Mouse (Mus musculus) frontal cortex, postnatal 10 days (tissue): ENCODE results near the gene Tfe3.
A peak's percentile ranks its signal among the peaks of the same experiment; 100 is the strongest.
"Not testable (repeated sequence)": the region's sequence is repeated elsewhere in the genome, so short reads cannot be mapped to it uniquely, and the experiment has no call there.

Source experiments
- DNase-seq, 2 experiments: peaks; one replicate each; pipeline ENCODE4 v3.0.0; 2022; ENCODE audit warnings: low spot score in 2 of 2, mixed read lengths in 1 of 2

Gene Tfe3

DNA sequence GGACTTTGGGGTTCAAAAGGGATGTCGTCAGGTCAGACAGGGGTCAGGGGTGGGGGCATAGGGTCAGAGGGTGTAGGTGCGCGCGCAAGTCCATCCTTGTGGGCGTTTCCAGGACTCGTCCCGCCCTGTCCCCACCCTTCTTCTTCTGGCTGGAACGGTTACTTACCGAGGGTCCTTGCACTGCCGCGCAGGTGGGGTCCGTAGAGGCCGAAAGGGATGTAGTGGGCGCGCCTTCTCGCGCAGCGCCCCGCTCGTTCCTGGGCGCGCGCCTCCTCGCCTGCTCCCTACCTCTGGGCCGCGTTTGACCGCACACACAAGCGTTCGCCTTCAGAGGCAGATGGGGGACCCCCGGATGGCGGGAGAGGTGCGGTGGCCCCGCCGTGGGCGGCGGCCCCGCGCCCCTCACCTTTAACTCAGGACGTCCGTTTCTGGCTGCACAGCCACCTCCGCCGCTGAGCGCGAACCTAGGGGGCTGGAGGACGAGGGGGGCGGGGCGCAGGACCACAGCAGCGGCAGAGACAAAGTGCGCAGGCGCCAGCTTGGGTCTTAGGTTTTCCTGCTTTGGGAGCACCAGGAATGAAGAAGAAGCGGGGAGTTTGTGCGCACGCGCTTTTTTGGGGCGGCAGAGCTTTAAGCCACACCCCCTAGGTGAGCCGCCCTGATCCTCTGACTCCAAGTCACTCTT, 11.8 kb upstream of the Tfe3 start, which contains the start of gene Ccdc120:
Ccdc120 (minus strand) TSS at position 474 of the 685 bp plus-strand sequence.
- DNase-seq = peak in 1 of 2 experiments; percentile 71

DNA sequence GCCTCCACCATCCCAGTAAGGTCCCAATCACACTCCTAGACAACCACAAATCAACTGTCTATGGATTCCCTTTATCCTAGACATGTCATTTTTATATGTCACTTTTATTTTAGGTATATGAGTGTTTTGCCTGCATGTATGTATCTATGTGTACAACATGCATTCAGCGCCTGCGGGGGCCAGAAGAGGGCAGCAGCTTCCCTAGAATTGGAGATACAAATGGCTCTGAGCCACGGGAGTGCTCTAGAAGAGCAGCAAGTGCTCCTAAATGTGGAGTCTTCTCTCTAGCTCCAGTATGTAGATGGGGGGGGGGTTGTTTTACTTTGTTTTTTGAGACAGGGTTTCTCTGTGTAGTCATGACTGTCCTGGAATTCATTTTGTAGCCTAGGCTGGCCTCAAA, 8.7 kb upstream of the Tfe3 start:
- not testable (repeated sequence) for DNase-seq

- peak in 1 of 2 experiments; percentile 19 for DNase-seq
Observed at GRCm38 (mm10) chrX:7762921-7763197, 499 bp downstream of the Tfe3 start.

GRCm38 (mm10) chrX:7763631-7764393, 1.5 kb downstream of the Tfe3 start:
- peak in 1 of 2 experiments; percentile 16 for DNase-seq

- DNase-seq = no peak
Observed at GRCm38 (mm10) chrX:7764657-7765280, 2.4 kb downstream of the Tfe3 start.

DNA sequence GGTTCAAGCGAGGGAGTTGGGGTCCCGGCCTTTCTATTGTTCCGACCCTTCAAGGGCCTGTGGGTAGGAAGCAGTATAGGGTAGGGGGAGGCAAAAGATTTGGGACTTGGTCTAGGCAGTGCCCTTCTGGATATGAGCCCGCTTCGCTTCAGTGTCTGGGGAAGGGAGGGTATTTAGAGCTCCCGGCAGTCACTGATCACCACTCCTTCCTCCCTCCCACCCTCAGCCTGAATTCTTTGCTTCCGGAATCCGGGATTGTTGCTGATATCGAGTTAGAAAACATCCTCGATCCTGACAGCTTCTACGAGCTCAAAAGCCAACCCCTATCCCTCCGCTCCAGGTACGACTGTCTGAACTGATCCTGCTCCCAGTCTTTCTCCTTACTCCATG, 2.9 kb downstream of the Tfe3 start:
- DNase-seq = no peak

- DNase-seq = no peak
Observed at GRCm38 (mm10) chrX:7765764-7766163, 3.4 kb downstream of the Tfe3 start.

- DNase-seq = no peak
Observed at GRCm38 (mm10) chrX:7769302-7770017, 7.1 kb downstream of the Tfe3 start.

GRCm38 (mm10) chrX:7772766-7773165, 10.4 kb downstream of the Tfe3 start:
- no peak for DNase-seq

- DNase-seq = no peak
Observed at GRCm38 (mm10) chrX:7775501-7776205, 13.3 kb downstream of the Tfe3 start.

GRCm38 (mm10) chrX:7776329-7777082, 14.1 kb downstream of the Tfe3 start:
- peak in 1 of 2 experiments; percentile 29 for DNase-seq

DNA sequence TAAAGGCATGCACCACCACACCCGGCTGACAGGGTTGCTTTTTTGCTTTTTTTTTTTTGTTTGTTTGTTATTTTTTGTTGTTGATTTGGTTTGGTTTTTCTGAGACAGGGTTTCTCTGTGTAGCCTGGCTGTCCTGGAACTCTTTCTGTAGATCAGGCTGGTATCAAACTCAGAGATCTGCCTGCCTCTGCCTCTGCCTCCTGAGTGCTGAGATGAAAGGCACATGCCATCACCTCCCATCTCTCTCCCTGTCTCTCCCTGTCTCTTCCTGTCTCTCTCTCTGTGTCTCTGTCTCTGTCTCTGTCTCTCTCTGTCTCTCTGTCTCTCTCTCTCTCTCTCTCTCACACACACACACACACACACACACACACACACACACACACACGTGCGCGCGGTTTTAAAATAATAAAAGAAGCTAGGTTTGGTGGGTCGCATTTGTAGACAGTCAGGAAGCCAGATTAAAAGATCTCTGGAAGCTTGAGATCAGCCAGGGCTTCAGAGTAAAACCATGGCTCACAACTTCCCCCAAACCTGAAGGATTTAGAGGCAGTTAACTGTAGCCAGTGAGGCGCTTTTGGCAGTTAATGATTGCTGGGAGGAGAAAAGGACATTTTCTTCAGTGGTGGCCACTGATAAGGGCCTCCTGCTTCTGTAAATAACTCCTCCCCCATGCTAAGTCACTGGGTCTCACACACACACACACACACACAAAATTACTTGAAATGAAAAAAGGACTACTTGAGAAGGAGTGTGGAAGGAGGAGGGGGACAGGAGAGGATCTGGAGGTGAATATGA, 16.3 kb downstream of the Tfe3 start:
- DNase-seq = no peak

- DNase-seq = no peak
Observed at GRCm38 (mm10) chrX:7779294-7779693, 16.9 kb downstream of the Tfe3 start.

DNA sequence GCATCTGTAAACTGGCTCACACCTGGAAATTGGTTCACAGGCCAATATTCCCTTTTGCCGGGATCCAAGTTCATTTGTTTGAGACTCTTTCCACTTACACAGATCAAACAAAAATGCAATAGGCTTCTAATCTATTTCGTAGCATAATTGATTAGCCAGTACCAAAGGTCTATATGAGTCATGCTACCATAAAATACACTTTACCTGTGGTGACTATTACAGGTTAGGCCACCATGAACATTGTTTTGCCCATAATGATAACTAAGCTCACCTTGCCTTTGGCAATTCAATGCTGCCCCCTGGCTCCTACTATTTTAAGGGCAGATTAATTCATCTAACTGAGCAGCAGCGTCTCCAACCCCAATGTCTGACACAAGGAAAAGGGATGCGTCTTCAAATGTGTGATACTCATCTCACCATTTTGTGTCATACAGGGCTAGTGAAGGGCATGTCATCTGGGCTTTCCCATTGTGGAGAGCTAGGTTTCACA, 20.3 kb downstream of the Tfe3 start:
- no peak for DNase-seq

DNA sequence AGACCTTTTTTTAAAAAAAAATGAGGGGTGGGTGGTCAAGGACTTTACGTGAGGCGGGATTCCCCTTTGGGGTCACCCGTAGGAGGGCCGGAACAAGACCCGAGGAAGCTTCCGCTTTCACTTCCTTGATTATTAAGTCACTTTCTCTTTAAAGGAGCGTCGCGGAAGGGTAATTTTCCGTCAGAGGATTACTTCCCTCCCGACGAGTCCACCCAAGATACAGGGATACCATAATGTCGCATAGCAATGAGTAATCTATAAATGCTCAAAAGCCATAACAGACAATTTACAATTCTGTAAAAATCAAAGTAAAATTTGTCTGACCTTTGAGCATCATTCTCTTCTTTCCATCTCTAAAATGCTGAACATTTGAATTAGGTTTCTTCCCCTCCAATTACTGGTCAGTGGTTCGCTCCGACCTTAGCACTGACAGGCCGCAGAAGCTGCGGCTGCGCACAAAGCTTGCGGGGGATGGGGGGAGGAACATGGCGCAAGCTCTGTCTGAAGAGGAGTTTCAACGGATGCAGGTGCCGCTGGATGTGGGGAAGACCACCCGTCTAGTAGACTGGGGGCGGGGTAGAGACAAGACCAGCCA, 27.3 kb downstream of the Tfe3 start, which contains the start of gene Gripap1:
Gripap1 (plus strand) TSS at position 224 of the 595 bp plus-strand sequence.
- DNase-seq = peak; percentile 47 to 62

GRCm38 (mm10) chrX:7790309-7790708, 27.9 kb downstream of the Tfe3 start:
- DNase-seq = no peak

DNA sequence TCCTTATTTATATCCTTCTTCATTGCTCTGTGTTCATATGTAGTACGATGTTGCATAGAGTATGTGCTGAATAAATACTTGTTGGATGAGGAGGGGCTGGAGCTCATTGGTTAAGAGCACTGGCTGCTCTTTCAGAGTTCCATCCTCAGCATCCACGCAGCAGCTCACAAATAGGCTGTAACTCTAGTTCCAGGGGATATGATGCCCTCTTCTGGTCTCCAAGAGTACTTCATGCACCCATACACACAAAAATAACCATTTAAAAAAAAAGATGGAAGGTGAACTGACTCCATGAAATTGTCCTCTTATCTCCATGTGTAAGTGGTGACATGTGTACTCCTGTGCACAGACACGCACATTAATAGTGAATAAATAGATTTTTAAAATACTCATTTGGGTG, 31.0 kb downstream of the Tfe3 start:
- no peak for DNase-seq

DNA sequence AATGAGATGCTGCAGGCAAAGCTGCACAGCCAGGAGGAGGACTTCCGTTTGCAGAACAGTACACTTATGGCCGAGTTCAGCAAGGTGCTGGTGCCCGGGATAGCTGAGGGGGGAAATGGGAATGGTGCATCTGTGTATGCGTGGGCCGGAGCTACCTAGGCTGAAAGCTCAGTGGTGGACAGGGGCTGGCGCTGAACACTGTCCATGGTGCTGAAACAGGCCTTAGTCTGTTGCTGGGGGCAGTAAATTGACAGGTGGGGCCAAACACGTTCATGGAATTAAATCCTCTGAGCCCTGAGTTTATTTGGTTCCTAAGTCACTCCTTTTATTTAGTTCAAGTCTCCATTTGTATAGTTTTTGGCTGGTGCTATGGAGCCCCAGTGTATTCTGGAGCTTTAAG, 32.7 kb downstream of the Tfe3 start:
- no peak for DNase-seq

- no peak for DNase-seq
Observed at GRCm38 (mm10) chrX:7797327-7797726, 35.0 kb downstream of the Tfe3 start.
